Mouse (Mus musculus) heart, postnatal 0 days (tissue): ENCODE measurements at regions not wholly inside any gene's neighbourhood (a gene's known extent, or its start where the extent isn't known, plus 50 kb on each side); places are given as distances from the start of the nearest gene placed in this dataset.

Experiments used
- ATAC-seq: fragments of 200-750 bp; cut with Nextera tagmentation; 2 replicates; pipeline ENCODE4 v1.8.0; 2017; ENCODE audit warnings: low read depth, moderate number of reproducible peaks, moderate library complexity; ENCODE audit not compliant: insufficient read depth
- DNase-seq: peaks from one replicate; pipeline ENCODE4 v3.0.0-alpha.2; 2016; ENCODE audit warnings: low spot score
- H3K27ac ChIP-seq: fragments of 300-500 bp; sonication (generic); 2 replicates; pipeline ENCODE4 v1.5.1; 2014; ENCODE audit warnings: low read depth, mild to moderate bottlenecking
- H3K27me3 ChIP-seq: fragments of 300-500 bp; sonication (generic); 2 replicates; pipeline ENCODE4 v1.6.1; 2014; ENCODE audit warnings: low read length, mixed read lengths; ENCODE audit not compliant: control insufficient read depth, insufficient read depth
- H3K36me3 ChIP-seq: fragments of 300-500 bp; sonication (generic); replicated peaks from 2 replicates; pipeline ENCODE4 v1.6.1; 2014; ENCODE audit warnings: low read length, mixed read lengths; ENCODE audit not compliant: control insufficient read depth, insufficient read depth
- H3K4me1 ChIP-seq: fragments of 300-500 bp; sonication (generic); 2 replicates; pipeline ENCODE4 v1.6.1; 2014; ENCODE audit warnings: antibody characterized with exemption; ENCODE audit not compliant: control insufficient read depth, insufficient read depth
- H3K4me2 ChIP-seq: fragments of 300-500 bp; sonication (generic); 2 replicates; pipeline ENCODE4 v1.6.1; 2014; ENCODE audit warnings: low read depth, mild to moderate bottlenecking, low read length, moderate library complexity
- H3K4me3 ChIP-seq: fragments of 300-500 bp; sonication (generic); 2 replicates; pipeline ENCODE4 v1.5.1; 2014; ENCODE audit warnings: low read depth, low read length
- H3K9ac ChIP-seq: fragments of 300-500 bp; sonication (generic); replicated peaks from 2 replicates; pipeline ENCODE4 v1.6.1; 2014; ENCODE audit warnings: low read depth, low read length, mixed read lengths
- H3K9me3 ChIP-seq: fragments of 300-500 bp; sonication (generic); replicated peaks from 2 replicates; pipeline ENCODE4 v1.6.1; 2016; ENCODE audit warnings: low read length; ENCODE audit not compliant: control insufficient read depth
- CTCF ChIP-seq: IDR thresholded peaks from 2 replicates; pipeline ENCODE4 v1.5.1; 2016; ENCODE audit warnings: antibody characterized with exemption, control low read depth, low read depth
- EP300 ChIP-seq: IDR thresholded peaks from 2 replicates; pipeline ENCODE4 v1.6.1; 2016; ENCODE audit warnings: antibody characterized with exemption, low read depth
- WGBS: fragments of 180-500 bp; shearing (Covaris S2); extraction: QIAGEN DNeasy Blood & Tissue Kit; methylation state at CpG from one replicate; pipeline ENCODE4 v1.1.7; 2014; 5-methylcytosine and 5-hydroxymethylcytosine counted together

GRCm38 (mm10) chr15:43581246-43581645 lies 3447.1 kb downstream of the 9330182O14Rik start:
- H3K4me2 ChIP-seq, result no peak overlapping the region
- no peak for TF ChIP-seq EP300
- no peak for TF ChIP-seq CTCF
- no peaks in the 10 kb centered on the region for H3K9me3 ChIP-seq
- no peaks in the 10 kb centered on the region for H3K36me3 ChIP-seq
- ATAC-seq, result no peak
- no peak overlapping the region for H3K4me3 ChIP-seq
- H3K27me3 ChIP-seq, result no peaks in the 10 kb centered on the region
- DNase-seq, result no peak
- no peak overlapping the region for H3K9ac ChIP-seq
- no peaks in the 10 kb centered on the region for H3K4me1 ChIP-seq
- no peak overlapping the region for H3K27ac ChIP-seq

- no peak for ATAC-seq
- Histone ChIP-seq H3K27me3 (no peaks in the 10 kb centered on the region), H3K36me3 (no peaks in the 10 kb centered on the region), H3K4me1 (no peaks in the 10 kb centered on the region), H3K9me3 (no peaks in the 10 kb centered on the region), H3K4me2 (no peak overlapping the region), H3K9ac (no peak overlapping the region), H3K4me3 (no peak overlapping the region), H3K27ac (no peak overlapping the region)
- DNase-seq, result no peak
- WGBS, result 81% methylated on average over 4 of the region's 4 CpGs
- no peak for TF ChIP-seq CTCF
Measured at GRCm38 (mm10) chr15:43585751-43586150, 3451.6 kb downstream of the 9330182O14Rik start.

- no peaks in the 10 kb centered on the region for H3K9me3 ChIP-seq
- no peaks in the 10 kb centered on the region for H3K4me1 ChIP-seq
- H3K36me3 ChIP-seq, result no peaks in the 10 kb centered on the region
- TF ChIP-seq CTCF (no peak), EP300 (no peak)
- H3K27ac ChIP-seq, result no peak overlapping the region
- ATAC-seq (no peak), DNase-seq (no peak)
- no peak overlapping the region for H3K4me2 ChIP-seq
- H3K9ac ChIP-seq, result no peak overlapping the region
- WGBS, result 60% methylated on average over 2 of the region's 2 CpGs
- H3K4me3 ChIP-seq, result no peak overlapping the region
- no peaks in the 10 kb centered on the region for H3K27me3 ChIP-seq
Measured at GRCm38 (mm10) chr15:43588021-43588420, 3453.9 kb downstream of the 9330182O14Rik start.

- no peak for TF ChIP-seq EP300
- TF ChIP-seq CTCF, result no peak
- H3K4me3 ChIP-seq, result no peak overlapping the region
- no peak for DNase-seq
- no peaks in the 10 kb centered on the region for H3K27me3 ChIP-seq
- no peaks in the 10 kb centered on the region for H3K4me1 ChIP-seq
- no peak overlapping the region for H3K4me2 ChIP-seq
- H3K9ac ChIP-seq, result no peak overlapping the region
- H3K36me3 ChIP-seq, result no peaks in the 10 kb centered on the region
- H3K9me3 ChIP-seq, result no peaks in the 10 kb centered on the region
- WGBS, result 68% methylated on average over 4 of the region's 4 CpGs
- no peak for ATAC-seq
- H3K27ac ChIP-seq, result no peak overlapping the region
Measured at GRCm38 (mm10) chr15:43607700-43608099, 3473.5 kb downstream of the 9330182O14Rik start.

- Histone ChIP-seq H3K4me2 (no peak overlapping the region), H3K4me1 (no peaks in the 10 kb centered on the region), H3K27ac (no peak overlapping the region), H3K4me3 (no peak overlapping the region), H3K27me3 (no peaks in the 10 kb centered on the region), H3K36me3 (no peaks in the 10 kb centered on the region), H3K9me3 (no peaks in the 10 kb centered on the region), H3K9ac (no peak overlapping the region)
- 79% methylated on average over 2 of the region's 2 CpGs for WGBS
- TF ChIP-seq CTCF (no peak), EP300 (no peak)
- DNase-seq (no peak), ATAC-seq (no peak)
Measured at GRCm38 (mm10) chr15:43609901-43610300, 3475.7 kb downstream of the 9330182O14Rik start.

GRCm38 (mm10) chr15:43614004-43614661 lies 3480.0 kb downstream of the 9330182O14Rik start:
- no peak for DNase-seq
- no peak overlapping the region for H3K9ac ChIP-seq
- no peak overlapping the region for H3K27ac ChIP-seq
- no peak overlapping the region for H3K4me3 ChIP-seq
- TF ChIP-seq EP300, result no peak
- TF ChIP-seq CTCF, result no peak
- H3K9me3 ChIP-seq, result no peaks in the 10 kb centered on the region
- no peak for ATAC-seq
- H3K4me2 ChIP-seq, result no peak overlapping the region
- no peaks in the 10 kb centered on the region for H3K4me1 ChIP-seq
- H3K36me3 ChIP-seq, result no peaks in the 10 kb centered on the region
- no peaks in the 10 kb centered on the region for H3K27me3 ChIP-seq
- WGBS, result 16% methylated on average over 5 of the region's 5 CpGs
